Mouse (Mus musculus): ENCODE measurements at regions not wholly inside any gene's neighbourhood (a gene's known extent, or its start where the extent isn't known, plus 50 kb on each side); places are given as distances from the start of the nearest gene placed in this dataset.

DNA sequence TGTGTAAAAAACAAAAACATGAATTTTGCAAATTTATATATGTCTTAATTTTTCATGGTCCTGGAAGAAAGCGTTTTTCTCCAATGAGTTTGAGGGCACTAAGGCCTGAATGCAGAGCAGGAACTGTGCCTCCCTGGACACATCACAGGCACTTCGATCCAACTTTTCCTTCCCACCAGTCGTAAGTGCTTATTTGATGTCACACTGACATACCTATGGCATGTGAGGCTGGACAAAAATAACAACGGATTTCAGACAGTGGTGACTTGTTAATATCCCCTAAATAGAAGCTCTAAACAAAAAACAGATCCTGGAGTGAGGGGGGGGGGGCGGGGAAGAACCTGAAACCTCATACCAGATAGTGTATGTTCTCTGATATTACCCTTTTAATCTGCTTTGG lies 1541.9 kb upstream of the Flrt2 start:
- no peak for DNase-seq
- intact Hi-C loops (cut with DNase I): no loop called here

- no peak for DNase-seq
- intact Hi-C loops (cut with DNase I): no loop called here
These were observed 1536.7 kb upstream of the Flrt2 start for GRCm38 (mm10) chr12:94155110-94155858.

DNA sequence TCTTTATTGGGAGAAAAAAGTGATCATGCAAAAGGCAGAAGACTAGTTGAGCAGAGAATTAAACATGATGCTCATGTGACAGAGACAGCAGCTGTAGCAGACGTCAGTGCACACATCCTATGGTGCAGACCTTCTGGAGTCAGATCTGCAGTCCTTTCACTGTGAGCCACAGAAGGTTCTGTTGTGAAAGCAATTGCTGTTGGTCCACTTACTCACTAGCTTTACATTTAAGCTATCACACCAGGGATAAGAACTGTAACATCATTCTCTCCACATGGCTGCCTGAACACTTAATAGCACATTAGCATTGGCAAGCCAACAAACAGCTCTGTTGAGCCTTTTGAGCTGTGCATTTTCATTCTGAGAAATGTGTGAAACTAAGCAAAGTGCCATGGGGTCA lies 1509.7 kb upstream of the Flrt2 start:
- no peak for DNase-seq
- intact Hi-C loops (cut with DNase I): no loop called here

GRCm38 (mm10) chr12:94190620-94191081 lies 1501.4 kb upstream of the Flrt2 start:
- intact Hi-C loops (cut with DNase I): no loop called here
- DNase-seq: peak; percentile 5 to 16

GRCm38 (mm10) chr12:94217906-94218305 lies 1474.1 kb upstream of the Flrt2 start:
- DNase-seq: peak; percentile 5 to 16
- intact Hi-C loops (cut with DNase I): no loop called here

DNA sequence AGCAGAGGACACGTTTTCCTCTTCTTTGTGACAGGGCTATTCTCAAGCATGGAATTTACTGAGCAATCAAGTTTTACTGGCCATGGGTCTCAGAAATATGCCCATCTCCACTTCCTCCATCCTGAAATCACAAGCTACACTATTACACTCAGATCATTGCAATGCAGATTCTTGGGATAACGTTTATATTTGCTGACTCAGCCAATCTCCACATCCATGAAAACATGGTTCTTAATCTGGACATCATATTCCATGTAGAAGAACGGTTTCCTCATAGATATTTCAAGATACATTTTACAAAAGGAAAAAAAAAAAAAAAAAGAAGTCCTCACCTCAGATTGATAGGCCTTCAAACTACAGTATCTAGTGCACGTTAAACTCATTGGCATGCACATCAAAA lies 1462.1 kb upstream of the Flrt2 start:
- intact Hi-C loops (cut with DNase I): no loop called here
- no peak for DNase-seq

- intact Hi-C loops (cut with DNase I): no loop called here
- no peak for DNase-seq
These were observed 1446.7 kb upstream of the Flrt2 start for GRCm38 (mm10) chr12:94245366-94245765.

- DNase-seq: no peak
- intact Hi-C loops (cut with DNase I): no loop called here
These were observed 1444.7 kb upstream of the Flrt2 start for GRCm38 (mm10) chr12:94247362-94247761.

DNA sequence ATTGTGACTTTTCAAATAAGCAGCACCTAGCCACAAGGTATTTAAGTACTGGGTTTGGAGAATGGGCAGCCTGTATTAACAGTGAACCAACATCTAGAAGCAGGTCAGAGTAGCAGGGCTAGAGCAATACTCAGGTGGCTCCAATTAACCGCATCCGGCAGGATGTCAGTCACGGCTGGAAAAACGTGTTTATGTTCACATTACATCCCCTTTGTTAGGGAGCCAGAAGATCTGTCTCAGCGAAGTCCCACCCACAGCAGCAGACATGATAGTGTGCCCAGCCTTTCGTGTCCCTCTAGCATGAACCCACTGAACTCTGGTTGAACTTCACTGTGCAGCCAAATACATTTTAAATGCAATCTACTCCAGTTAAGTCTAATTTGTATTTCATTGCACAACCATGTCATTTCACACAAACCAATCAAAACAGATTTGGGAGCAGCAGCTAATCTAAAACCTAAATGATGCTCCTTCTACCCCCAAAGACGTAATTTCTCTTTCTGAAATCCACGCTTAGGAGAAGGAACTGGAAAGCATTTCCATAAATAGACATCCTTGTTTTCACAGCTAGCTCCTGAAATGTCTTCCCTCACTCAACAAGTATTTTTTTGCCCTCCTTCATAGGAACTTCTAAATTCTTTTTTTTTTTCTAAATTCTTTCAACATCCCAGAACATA lies 1438.9 kb upstream of the Flrt2 start:
- intact Hi-C loops (cut with DNase I): no loop called here
- no peak for DNase-seq

GRCm38 (mm10) chr12:94280946-94281345 lies 1411.1 kb upstream of the Flrt2 start:
- intact Hi-C loops (cut with DNase I): no loop called here
- DNase-seq: peak in 1 of 2 experiments; percentile 4

DNA sequence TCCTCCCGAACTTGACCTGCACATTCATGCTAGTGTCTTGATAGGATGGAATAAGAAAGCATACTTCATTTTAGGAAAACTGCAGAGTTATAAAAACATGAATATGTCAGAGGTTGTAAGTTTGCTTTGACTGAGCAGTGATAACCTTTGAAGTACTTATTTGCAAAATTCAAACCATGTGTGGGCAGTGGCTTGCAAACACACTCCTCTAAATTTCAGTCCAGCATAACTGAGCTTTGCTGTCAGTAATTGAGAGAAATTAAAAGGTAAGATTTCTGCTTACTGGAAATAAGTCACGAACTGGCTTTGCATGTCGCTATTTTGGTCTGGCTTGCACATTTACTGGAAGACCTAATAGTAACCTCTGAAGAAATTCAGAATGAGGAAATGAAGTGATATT lies 1409.1 kb upstream of the Flrt2 start:
- intact Hi-C loops (cut with DNase I): no loop called here
- DNase-seq: no peak

DNA sequence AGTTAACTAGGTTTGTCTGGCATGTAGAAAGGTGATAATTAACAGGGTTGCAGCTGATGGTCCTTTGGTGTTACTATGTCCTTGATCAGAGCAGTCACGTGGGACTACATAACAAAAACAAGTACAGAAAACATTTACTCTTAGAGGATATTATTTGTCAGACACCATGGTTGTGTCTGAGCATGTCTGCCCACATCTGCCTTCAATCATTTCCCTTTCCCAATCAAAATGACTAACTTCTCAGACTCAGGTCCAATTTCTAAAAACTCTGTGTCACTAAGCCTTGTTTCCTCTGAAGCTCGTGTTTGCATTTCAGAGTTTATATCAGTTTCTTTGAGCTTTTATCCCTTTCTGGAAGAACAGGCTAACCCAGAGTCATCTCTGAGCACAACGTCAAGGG lies 1408.5 kb upstream of the Flrt2 start:
- DNase-seq: no peak
- intact Hi-C loops (cut with DNase I): no loop called here

DNA sequence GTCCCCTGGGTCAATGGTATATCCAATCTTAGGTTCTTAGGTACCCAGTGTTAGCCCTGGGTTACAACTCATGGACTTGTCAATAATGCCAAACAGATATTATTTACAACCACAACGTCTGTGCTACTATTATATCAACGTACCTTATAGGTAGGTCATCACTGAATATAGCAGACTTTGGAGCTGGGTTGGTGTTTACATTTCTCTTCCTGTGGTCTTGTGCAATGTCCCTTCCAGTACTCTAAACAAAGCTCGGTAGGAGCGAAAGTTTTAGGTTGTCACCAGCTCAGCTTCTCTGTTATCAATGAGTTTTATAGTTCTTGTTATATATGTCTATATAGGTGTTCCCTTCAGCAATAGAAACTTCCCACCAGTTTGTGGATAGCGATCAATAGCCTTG lies 1394.2 kb upstream of the Flrt2 start:
- intact Hi-C loops (cut with DNase I): no loop called here
- DNase-seq: no peak

DNA sequence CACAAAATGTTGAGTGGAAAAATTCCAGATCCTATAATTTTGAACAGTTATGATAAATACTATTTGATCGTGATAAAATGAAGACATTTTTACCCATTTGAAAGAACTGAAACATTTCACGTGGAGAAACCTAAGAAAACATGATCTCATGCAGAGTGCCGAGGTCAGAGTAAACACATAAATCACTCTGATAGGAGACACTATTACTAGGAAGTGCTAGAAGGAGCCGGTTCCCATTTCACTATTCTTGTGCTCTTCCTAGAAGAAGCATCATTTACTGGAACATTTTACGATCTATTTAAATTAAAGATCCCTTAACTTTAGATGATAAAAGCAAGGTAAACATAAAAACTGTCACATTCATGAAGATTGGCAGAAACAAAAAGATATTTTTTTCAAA lies 1359.7 kb upstream of the Flrt2 start:
- intact Hi-C loops (cut with DNase I): no loop called here
- DNase-seq: no peak

DNA sequence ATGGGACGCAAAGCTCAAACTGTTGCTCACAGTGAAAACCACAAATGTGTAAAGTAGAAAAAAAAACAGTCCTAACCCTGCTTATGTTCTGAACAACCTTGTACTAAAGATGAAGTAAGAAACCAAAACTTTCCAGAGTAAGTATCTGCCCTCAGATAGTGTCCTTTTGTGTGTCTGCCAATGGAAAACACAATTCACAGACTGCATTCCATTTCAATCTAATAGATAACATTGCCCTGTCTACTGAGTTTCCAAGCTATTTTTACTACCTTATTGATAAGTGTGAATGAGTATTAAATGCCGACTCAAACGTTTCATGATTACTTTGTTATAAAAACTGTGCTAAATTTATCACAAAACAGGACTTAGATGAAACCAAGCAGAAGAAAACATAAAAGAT lies 1357.4 kb upstream of the Flrt2 start:
- intact Hi-C loops (cut with DNase I): no loop called here
- DNase-seq: no peak

GRCm38 (mm10) chr12:94349623-94350156 lies 1342.3 kb upstream of the Flrt2 start:
- DNase-seq: no peak
- intact Hi-C loops (cut with DNase I): no loop called here

DNA sequence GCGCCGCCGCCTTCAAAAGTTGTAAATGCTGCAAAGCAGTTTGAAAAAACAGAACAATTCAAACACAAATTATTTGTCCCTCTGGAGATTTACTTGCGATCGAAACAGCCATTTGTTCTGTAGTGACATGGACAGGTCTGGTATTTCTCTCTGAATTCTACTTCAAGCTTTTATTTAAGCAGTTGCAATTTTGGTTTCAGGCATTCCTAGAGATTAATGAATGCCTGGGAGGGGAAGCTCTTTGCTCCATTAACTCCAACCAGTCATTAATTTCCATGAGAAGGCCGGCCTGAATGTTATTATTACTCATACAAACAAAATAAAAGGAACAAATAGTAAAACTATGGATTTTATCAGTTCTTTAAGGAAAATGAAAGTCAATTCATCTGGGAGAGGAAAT lies 1327.8 kb upstream of the Flrt2 start:
- intact Hi-C loops (cut with DNase I): no loop called here
- no peak for DNase-seq

DNA sequence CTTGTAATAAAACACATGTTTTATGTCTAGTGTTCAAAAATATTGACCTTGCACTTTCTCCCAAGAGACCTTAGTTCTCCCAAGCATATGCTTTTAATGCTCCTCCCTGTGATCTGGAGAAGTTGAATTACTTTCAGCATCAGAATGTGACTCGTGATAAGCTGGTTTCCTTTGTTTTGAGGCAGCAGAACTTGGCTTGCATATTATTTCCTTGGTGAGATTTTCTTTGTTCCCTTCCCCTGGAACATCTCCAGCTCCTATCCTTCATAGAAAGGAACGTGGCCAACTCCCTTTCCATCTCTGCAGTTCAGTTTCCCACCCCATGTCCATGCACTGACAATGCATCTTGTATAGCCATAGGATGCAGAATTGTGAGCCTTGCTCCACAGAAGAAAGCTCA lies 1292.0 kb upstream of the Flrt2 start:
- DNase-seq: no peak
- intact Hi-C loops (cut with DNase I): no loop called here

GRCm38 (mm10) chr12:94420918-94421317 lies 1271.1 kb upstream of the Flrt2 start:
- intact Hi-C loops (cut with DNase I): no loop called here
- DNase-seq: no peak

- intact Hi-C loops (cut with DNase I): no loop called here
These were observed 1270.3 kb upstream of the Flrt2 start for GRCm38 (mm10) chr12:94421743-94422142.

GRCm38 (mm10) chr12:94424340-94424981 lies 1267.6 kb upstream of the Flrt2 start:
- no peak for DNase-seq
- intact Hi-C loops (cut with DNase I): no loop called here

More at GRCm38 (mm10) chr12:94421743-94422142, 1270.3 kb upstream of the Flrt2 start:
- no peak for DNase-seq
